Mouse (Mus musculus): ENCODE results near the gene Lhx9.

DNA sequence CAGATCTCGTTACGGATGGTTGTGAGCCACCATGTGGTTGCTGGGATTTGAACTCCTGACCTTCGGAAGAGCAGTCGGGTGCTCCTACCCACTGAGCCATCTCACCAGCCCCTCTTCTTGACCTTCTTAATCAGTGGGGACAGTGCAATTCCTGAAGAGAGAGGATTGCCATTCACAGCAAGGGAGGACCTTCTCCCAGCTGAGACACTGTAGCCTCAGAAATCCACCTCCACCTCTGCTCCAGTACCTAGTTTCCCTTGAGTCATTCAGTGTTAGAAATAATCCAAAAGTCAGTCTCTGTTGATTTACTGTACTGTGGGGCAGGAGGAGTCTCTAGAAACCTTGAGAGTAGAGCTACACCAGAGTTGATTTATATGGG lies 1.8 kb upstream of the Lhx9 start:
- TF ChIP-seq CTCF (IDR thresholded peaks at IDR 0.05; ENCODE audit: low read depth) (no peak), EP300 (optimal IDR thresholded peaks at IDR 0.05) (no peak)
